Mouse (Mus musculus) cerebellum, adult 2 months (tissue): ENCODE data around the gene Amz1. TPM values are rescaled to one million over a fixed set of nuclear protein-coding genes. Genes with fewer than 3 reads are reported as not detected.
A peak's percentile ranks its signal among the peaks of the same experiment; 100 is the strongest.

Source experiments
- DNase-seq, 2 experiments: peaks; one replicate each; pipeline ENCODE4 v3.0.0; 2021
- H3K27ac ChIP-seq: fragments of 200-500 bp; 2 replicates; pipeline ENCODE4 v1.5.1; 2012; ENCODE audit warnings: low read length, control low read depth, inconsistent platforms; ENCODE audit not compliant: insufficient read depth
- H3K27me3 ChIP-seq: fragments of 200-500 bp; 2 replicates; pipeline ENCODE4 v1.6.1; 2012; ENCODE audit warnings: inconsistent platforms, mild to moderate bottlenecking, low read length, moderate library complexity; ENCODE audit not compliant: control insufficient read depth, insufficient read depth
- H3K4me1 ChIP-seq: fragments of 200-500 bp; 2 replicates; pipeline ENCODE4 v1.6.1; 2011; ENCODE audit warnings: low read length; ENCODE audit not compliant: control insufficient read depth, insufficient read depth
- H3K4me3 ChIP-seq: fragments of 200-500 bp; replicated peaks from 2 replicates; pipeline ENCODE3; 2011; ENCODE audit warnings: mild to moderate bottlenecking, low read depth, low read length, control low read depth; ENCODE audit not compliant: insufficient read depth
- CTCF ChIP-seq: fragments of 200-500 bp; IDR thresholded peaks from 2 replicates; pipeline ENCODE4 v1.5.1; 2011; ENCODE audit warnings: low read depth, mild to moderate bottlenecking, control low read depth, low read length, moderate library complexity, borderline replicate concordance; ENCODE audit not compliant: insufficient read depth
- POLR2A ChIP-seq: fragments of 200-500 bp; IDR thresholded peaks from 2 replicates; pipeline ENCODE4 v1.6.1; 2011; ENCODE audit warnings: low read length, control low read depth, borderline replicate concordance; ENCODE audit not compliant: insufficient read depth
- WGBS: fragments of 180-500 bp; shearing (Covaris S2); methylation state at CpG from one replicate; pipeline ENCODE4 v1.1.7; 2018; 5-methylcytosine and 5-hydroxymethylcytosine counted together
- polyA plus RNA-seq: library from polyadenylated mRNA; depleted of rRNA; stranded (reverse); fragments of >200 nt; gene quantifications from 2 replicates; pipeline ENCODE4 v1.2.3, GENCODE M21; 2012; rRNA removed

The Amz1 gene
- polyA plus RNA-seq: 4.6 TPM in 2 replicates

- no peak within 1 kb of the TSS for H3K4me3 ChIP-seq
- H3K27ac ChIP-seq: no peak within 1 kb of the TSS
- TF ChIP-seq POLR2A (no peak), CTCF (no peak)
- H3K4me1 ChIP-seq: no peaks in the 10 kb centered on the region; the same call in 1 of the 2 replicates
- DNase-seq: no peak
- no peaks in the 10 kb centered on the region for H3K27me3 ChIP-seq
- 18% methylated on average over 13 of the region's 13 CpGs for WGBS
These were observed at the start of gene Amz1 for GRCm38 (mm10) chr5:140723822-140724221. Gene Amz1, plus strand, starts transcription at chr5:140724127.

- TF ChIP-seq POLR2A: no peak
- TF ChIP-seq CTCF: no peak
- H3K27ac ChIP-seq: no peak overlapping the region
- no peak for DNase-seq
- no peak overlapping the region for H3K4me3 ChIP-seq
- H3K27me3 ChIP-seq: no peaks in the 10 kb centered on the region
- H3K4me1 ChIP-seq: no peaks in the 10 kb centered on the region
- 63% methylated on average over 11 of the region's 11 CpGs for WGBS
These were observed 48.8 kb upstream of the Amz1 start for GRCm38 (mm10) chr5:140675079-140675478.

GRCm38 (mm10) chr5:140675640-140676039, 48.3 kb upstream of the Amz1 start:
- no peaks in the 10 kb centered on the region for H3K27me3 ChIP-seq
- DNase-seq: no peak
- no peak overlapping the region for H3K27ac ChIP-seq
- no peaks in the 10 kb centered on the region for H3K4me1 ChIP-seq
- TF ChIP-seq CTCF (no peak), POLR2A (no peak)
- H3K4me3 ChIP-seq: no peak overlapping the region
- WGBS: 86% methylated on average over 11 of the region's 11 CpGs

GRCm38 (mm10) chr5:140677137-140677536, 46.8 kb upstream of the Amz1 start:
- DNase-seq: no peak
- Histone ChIP-seq H3K27ac (no peak overlapping the region), H3K4me1 (no peaks in the 10 kb centered on the region), H3K27me3 (no peaks in the 10 kb centered on the region), H3K4me3 (no peak overlapping the region)
- WGBS: 86% methylated on average over 6 of the region's 6 CpGs
- TF ChIP-seq POLR2A: no peak
- TF ChIP-seq CTCF: no peak

GRCm38 (mm10) chr5:140680051-140680450, 43.9 kb upstream of the Amz1 start:
- H3K27ac ChIP-seq: no peak overlapping the region
- 78% methylated on average over 6 of the region's 6 CpGs for WGBS
- DNase-seq: no peak
- no peaks in the 10 kb centered on the region for H3K27me3 ChIP-seq
- no peak for TF ChIP-seq CTCF
- no peak for TF ChIP-seq POLR2A
- no peaks in the 10 kb centered on the region for H3K4me1 ChIP-seq
- no peak overlapping the region for H3K4me3 ChIP-seq

DNA sequence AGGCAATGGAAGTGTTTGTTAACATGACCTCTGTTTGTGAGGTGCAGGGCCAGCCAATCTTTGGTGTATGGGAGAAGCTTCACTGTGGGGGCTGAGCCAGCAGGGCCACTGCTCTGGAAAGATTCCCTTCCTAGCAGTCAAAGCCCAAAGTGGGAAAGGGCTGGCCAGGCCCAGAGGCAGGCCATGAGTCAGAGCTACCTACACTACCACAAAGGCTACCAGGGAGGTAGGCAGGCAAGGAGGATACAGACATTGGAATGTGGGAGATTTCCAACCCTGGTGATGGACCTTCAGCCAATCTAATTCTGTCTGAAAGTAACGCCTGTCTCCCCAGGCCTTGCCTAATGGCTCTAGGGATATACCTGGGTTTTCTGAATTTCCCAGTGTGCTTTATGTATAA, 43.0 kb upstream of the Amz1 start:
- Histone ChIP-seq H3K4me1 (no peaks in the 10 kb centered on the region), H3K27ac (no peak overlapping the region), H3K27me3 (no peaks in the 10 kb centered on the region), H3K4me3 (no peak overlapping the region)
- WGBS: 89% methylated on average over 1 of the region's 1 CpGs
- TF ChIP-seq POLR2A: no peak
- TF ChIP-seq CTCF: no peak
- no peak for DNase-seq

- Histone ChIP-seq H3K4me1 (no peaks in the 10 kb centered on the region), H3K27me3 (no peaks in the 10 kb centered on the region), H3K27ac (no peak overlapping the region), H3K4me3 (no peak overlapping the region)
- DNase-seq: no peak
- TF ChIP-seq CTCF (no peak), POLR2A (no peak)
- 98% methylated on average over 6 of the region's 6 CpGs for WGBS
These were observed 41.8 kb upstream of the Amz1 start for GRCm38 (mm10) chr5:140682113-140682512.

DNA sequence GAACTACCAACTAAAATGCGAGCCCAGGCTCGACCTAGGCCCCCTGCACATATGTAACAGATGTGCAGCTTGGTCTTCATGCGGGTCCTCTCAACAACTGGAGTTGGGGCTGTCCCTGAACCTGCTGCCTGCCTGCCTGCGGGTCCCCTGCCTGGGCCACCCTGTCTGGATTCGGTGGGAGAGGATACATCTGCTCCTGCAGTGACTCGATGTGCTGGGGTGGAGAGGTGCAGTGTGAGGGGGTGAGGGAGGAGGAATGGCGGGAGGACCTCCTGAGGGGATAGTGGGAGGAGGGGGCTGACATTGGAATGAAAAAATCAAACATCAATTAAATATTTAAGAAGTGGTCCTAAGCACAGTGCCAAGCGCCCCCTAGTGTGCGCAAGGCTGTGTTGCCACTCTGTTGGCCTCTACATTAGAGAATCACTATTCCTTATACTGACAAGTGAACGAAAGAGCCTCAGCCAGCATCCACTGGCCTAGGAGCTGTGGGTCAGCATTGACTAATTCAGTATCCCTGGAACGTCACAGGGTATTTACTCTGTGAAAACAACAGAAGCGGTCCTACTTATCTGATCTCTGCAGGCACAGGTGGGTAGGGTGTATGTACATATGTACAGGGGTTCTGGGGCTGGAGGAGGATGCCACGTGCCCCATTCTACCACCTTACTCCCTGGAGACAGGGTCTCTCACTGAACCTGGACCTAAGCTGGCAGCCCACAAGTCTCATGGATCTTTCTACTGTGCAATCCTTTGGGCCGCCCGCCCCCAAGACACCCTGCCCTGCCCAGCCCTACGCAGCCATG, 39.4 kb upstream of the Amz1 start:
- TF ChIP-seq POLR2A: no peak
- TF ChIP-seq CTCF: peak; percentile 83
- Histone ChIP-seq H3K27ac (no peak overlapping the region), H3K4me3 (no peak overlapping the region), H3K4me1 (no peaks in the 10 kb centered on the region), H3K27me3 (no peaks in the 10 kb centered on the region)
- 59% methylated on average over 16 of the region's 16 CpGs for WGBS
- DNase-seq: peak in 1 of 2 experiments; percentile 50
